Mouse (Mus musculus): ENCODE results near the gene Rpia. TPM values are rescaled to one million over a fixed set of nuclear protein-coding genes. Genes with fewer than 3 reads are reported as not detected.

The Rpia gene
- polyA plus RNA-seq, 1 experiment from 2014 or later = 3.5 TPM

GRCm38 (mm10) chr6:70742833-70743232 is 49.2 kb downstream of the Rpia start:
- Histone ChIP-seq H3K4me2 (replicated peaks) (no peak overlapping the region), H3K36me3 (no peaks in the 10 kb centered on the region), H3K9ac (replicated peaks) (no peak overlapping the region), H3K4me1 (replicated peaks) (no peaks in the 10 kb centered on the region), H3K9me3 (no peaks in the 10 kb centered on the region), H3K27me3 (no peaks in the 10 kb centered on the region), H3K27ac (no peak overlapping the region), H3K4me3 (replicated peaks) (no peak overlapping the region)
- ATAC-seq = no peak
- WGBS = 85% methylated on average over 4 of the region's 4 CpGs

- no peak overlapping the region for H3K4me3 ChIP-seq (replicated peaks)
- H3K4me2 ChIP-seq (replicated peaks) = no peak overlapping the region
- no peak overlapping the region for H3K27ac ChIP-seq
- no peaks in the 10 kb centered on the region for H3K4me1 ChIP-seq (replicated peaks)
- no peak for ATAC-seq
- no peaks in the 10 kb centered on the region for H3K27me3 ChIP-seq
- no peak overlapping the region for H3K9ac ChIP-seq (replicated peaks)
- H3K36me3 ChIP-seq = no peaks in the 10 kb centered on the region
- no peaks in the 10 kb centered on the region for H3K9me3 ChIP-seq
Measured at GRCm38 (mm10) chr6:70740535-70740934, 51.5 kb downstream of the Rpia start.

DNA sequence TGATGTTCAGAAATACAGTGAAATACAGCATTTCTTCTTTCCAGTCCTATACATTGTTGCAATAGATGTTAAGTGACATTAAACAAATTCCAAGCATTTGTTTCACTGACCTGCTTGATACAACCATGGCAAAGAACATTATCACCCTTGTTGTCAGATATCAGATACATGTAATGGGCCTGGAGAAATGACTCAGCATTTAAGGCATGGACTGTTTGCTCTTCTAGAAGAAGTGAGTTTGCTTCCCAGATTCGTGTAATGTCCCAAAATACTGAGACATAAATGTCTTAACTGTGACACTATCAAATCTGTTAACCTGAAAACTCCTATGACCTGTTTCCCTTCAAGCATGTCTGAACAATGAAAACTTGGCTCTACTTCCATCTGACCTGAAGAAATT is 52.6 kb downstream of the Rpia start:
- H3K9me3 ChIP-seq = no peaks in the 10 kb centered on the region
- H3K27ac ChIP-seq = no peak overlapping the region
- no peak overlapping the region for H3K4me2 ChIP-seq (replicated peaks)
- 85% methylated on average over 1 of the region's 1 CpGs for WGBS
- ATAC-seq = no peak
- no peaks in the 10 kb centered on the region for H3K36me3 ChIP-seq
- no peak overlapping the region for H3K4me3 ChIP-seq (replicated peaks)
- H3K27me3 ChIP-seq = no peaks in the 10 kb centered on the region
- H3K4me1 ChIP-seq (replicated peaks) = no peaks in the 10 kb centered on the region
- no peak overlapping the region for H3K9ac ChIP-seq (replicated peaks)

DNA sequence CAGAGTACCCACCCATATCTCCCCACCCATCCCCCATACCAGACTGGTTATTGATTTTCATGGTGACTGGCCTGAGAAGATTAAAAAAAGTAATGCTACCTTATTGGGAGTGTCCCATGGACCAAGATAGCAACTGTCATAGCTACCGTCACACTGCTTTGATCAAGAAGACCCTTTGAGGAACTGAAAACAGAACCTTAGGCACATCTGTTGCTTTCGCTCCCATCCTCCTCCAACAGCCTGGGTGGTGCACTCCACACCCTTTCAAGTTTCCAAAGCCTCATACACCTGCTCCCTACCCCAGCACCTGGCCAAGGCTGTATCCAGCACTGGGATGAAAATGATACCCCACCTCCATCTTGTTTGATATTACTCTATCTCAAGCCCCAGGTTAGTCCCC is 56.5 kb downstream of the Rpia start:
- 91% methylated on average over 2 of the region's 2 CpGs for WGBS
- no peak overlapping the region for H3K4me2 ChIP-seq (replicated peaks)
- no peak overlapping the region for H3K27ac ChIP-seq

GRCm38 (mm10) chr6:70730828-70731227 is 61.2 kb downstream of the Rpia start:
- no peaks in the 10 kb centered on the region for H3K4me1 ChIP-seq (replicated peaks)
- no peak for ATAC-seq
- no peak overlapping the region for H3K4me3 ChIP-seq (replicated peaks)
- no peak overlapping the region for H3K27ac ChIP-seq
- H3K4me2 ChIP-seq (replicated peaks) = no peak overlapping the region
- H3K9me3 ChIP-seq = no peaks in the 10 kb centered on the region
- no peak overlapping the region for H3K9ac ChIP-seq (replicated peaks)
- H3K27me3 ChIP-seq = no peaks in the 10 kb centered on the region
- H3K36me3 ChIP-seq = no peaks in the 10 kb centered on the region

More for the DNA sequence above, 56.5 kb downstream of the Rpia start:
- Histone ChIP-seq H3K9ac (replicated peaks) (no peak overlapping the region), H3K9me3 (no peaks in the 10 kb centered on the region), H3K36me3 (no peaks in the 10 kb centered on the region), H3K4me1 (replicated peaks) (no peaks in the 10 kb centered on the region), H3K4me3 (replicated peaks) (no peak overlapping the region), H3K27me3 (no peaks in the 10 kb centered on the region)
- no peak for ATAC-seq

GRCm38 (mm10) chr6:70729125-70729524 is 62.9 kb downstream of the Rpia start:
- Histone ChIP-seq H3K4me1 (replicated peaks) (no peaks in the 10 kb centered on the region), H3K27me3 (no peaks in the 10 kb centered on the region), H3K27ac (no peak overlapping the region), H3K4me3 (replicated peaks) (no peak overlapping the region), H3K9ac (replicated peaks) (no peak overlapping the region), H3K4me2 (replicated peaks) (no peak overlapping the region), H3K36me3 (no peaks in the 10 kb centered on the region), H3K9me3 (no peaks in the 10 kb centered on the region)
- WGBS = 100% methylated on average over 1 of the region's 1 CpGs
- no peak for ATAC-seq

DNA sequence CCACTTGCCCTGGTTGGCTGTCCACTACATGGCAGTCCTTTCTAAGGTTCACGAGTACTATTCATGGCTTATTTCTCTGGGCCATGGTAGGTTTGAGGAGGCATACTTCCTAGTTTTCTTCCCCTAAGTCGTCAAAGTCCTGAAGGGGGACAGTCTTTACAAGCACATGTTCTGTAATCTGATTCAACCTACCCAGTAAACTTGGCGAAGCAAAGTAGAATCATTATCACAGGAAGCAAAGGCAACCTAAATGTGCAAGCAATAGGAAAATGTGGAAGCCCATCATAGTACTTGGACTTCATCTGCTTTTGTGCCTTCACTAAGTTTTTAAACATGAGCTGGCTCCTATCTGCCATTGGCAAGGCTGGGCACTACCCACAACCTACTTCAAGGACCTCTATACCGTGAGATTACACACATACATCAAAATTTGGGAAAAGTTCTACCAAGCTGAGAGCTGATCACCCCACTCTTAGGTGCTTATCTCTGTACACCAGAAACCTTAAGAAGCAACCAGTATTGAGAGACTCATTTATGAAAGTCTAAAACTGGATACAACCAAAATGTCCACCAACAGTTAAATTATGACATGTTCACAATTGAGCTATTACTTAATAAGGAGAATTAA is 64.8 kb downstream of the Rpia start:
- no peak for ATAC-seq
- H3K36me3 ChIP-seq = no peaks in the 10 kb centered on the region
- no peak overlapping the region for H3K27ac ChIP-seq
- H3K9ac ChIP-seq (replicated peaks) = no peak overlapping the region
- H3K4me3 ChIP-seq (replicated peaks) = no peak overlapping the region
- 82% methylated on average over 4 of the region's 4 CpGs for WGBS
- H3K4me2 ChIP-seq (replicated peaks) = no peak overlapping the region
- no peaks in the 10 kb centered on the region for H3K27me3 ChIP-seq
- no peaks in the 10 kb centered on the region for H3K9me3 ChIP-seq
- no peaks in the 10 kb centered on the region for H3K4me1 ChIP-seq (replicated peaks)

GRCm38 (mm10) chr6:70725639-70726038 is 66.4 kb downstream of the Rpia start:
- no peak overlapping the region for H3K27ac ChIP-seq
- H3K36me3 ChIP-seq = no peaks in the 10 kb centered on the region
- no peaks in the 10 kb centered on the region for H3K27me3 ChIP-seq
- H3K4me3 ChIP-seq (replicated peaks) = no peak overlapping the region
- no peaks in the 10 kb centered on the region for H3K9me3 ChIP-seq
- no peak overlapping the region for H3K4me2 ChIP-seq (replicated peaks)
- no peak overlapping the region for H3K9ac ChIP-seq (replicated peaks)
- ATAC-seq = no peak
- WGBS = 67% methylated on average over 2 of the region's 2 CpGs
- H3K4me1 ChIP-seq (replicated peaks) = no peaks in the 10 kb centered on the region

DNA sequence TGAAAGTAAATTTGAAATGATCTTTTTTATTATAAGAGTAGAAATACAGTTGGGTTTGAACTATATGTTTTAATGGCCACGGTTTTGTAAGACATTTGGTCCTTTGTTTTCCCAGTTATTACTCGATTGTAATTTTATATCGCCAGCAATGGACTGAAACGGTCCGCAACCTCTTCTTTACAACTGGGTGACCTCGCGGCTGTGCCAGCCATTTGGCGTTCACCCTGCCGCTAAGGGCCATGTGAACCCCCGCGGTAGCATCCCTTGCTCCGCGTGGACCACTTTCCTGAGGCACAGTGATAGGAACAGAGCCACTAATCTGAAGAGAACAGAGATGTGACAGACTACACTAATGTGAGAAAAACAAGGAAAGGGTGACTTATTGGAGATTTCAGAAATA is 67.3 kb downstream of the Rpia start:
- Histone ChIP-seq H3K27me3 (no peaks in the 10 kb centered on the region), H3K4me2 (replicated peaks) (no peak overlapping the region), H3K4me1 (replicated peaks) (no peaks in the 10 kb centered on the region), H3K4me3 (replicated peaks) (no peak overlapping the region), H3K27ac (no peak overlapping the region), H3K9me3 (no peaks in the 10 kb centered on the region), H3K9ac (replicated peaks) (no peak overlapping the region), H3K36me3 (no peaks in the 10 kb centered on the region)
- ATAC-seq = no peak
- 94% methylated on average over 13 of the region's 13 CpGs for WGBS

DNA sequence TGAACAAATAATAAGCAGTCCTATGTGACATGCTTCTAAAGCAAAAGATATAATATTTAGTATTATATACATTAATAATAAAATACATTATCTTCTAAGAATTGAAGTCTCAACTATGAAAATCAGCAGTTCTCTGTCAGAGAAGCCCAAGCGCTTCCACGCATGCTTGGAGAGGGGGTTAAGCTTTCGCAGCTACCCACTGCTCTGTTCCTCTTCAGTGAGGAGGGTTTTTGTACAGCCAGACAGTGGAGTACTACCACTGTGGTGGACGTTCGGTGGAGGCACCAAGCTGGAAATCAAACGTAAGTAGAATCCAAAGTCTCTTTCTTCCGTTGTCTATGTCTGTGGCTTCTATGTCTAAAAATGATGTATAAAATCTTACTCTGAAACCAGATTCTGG is 69.7 kb downstream of the Rpia start:
- no peak overlapping the region for H3K4me2 ChIP-seq (replicated peaks)
- H3K9me3 ChIP-seq = no peaks in the 10 kb centered on the region
- H3K4me3 ChIP-seq (replicated peaks) = no peak overlapping the region
- no peak overlapping the region for H3K27ac ChIP-seq
- no peaks in the 10 kb centered on the region for H3K27me3 ChIP-seq
- WGBS = 89% methylated on average over 7 of the region's 7 CpGs
- ATAC-seq = no peak
- H3K4me1 ChIP-seq (replicated peaks) = no peaks in the 10 kb centered on the region
- H3K9ac ChIP-seq (replicated peaks) = no peak overlapping the region
- no peaks in the 10 kb centered on the region for H3K36me3 ChIP-seq

- H3K4me2 ChIP-seq (replicated peaks) = no peak overlapping the region
- ATAC-seq = no peak
- H3K27me3 ChIP-seq = no peaks in the 10 kb centered on the region
Measured at GRCm38 (mm10) chr6:70718760-70719159, 73.3 kb downstream of the Rpia start.

DNA sequence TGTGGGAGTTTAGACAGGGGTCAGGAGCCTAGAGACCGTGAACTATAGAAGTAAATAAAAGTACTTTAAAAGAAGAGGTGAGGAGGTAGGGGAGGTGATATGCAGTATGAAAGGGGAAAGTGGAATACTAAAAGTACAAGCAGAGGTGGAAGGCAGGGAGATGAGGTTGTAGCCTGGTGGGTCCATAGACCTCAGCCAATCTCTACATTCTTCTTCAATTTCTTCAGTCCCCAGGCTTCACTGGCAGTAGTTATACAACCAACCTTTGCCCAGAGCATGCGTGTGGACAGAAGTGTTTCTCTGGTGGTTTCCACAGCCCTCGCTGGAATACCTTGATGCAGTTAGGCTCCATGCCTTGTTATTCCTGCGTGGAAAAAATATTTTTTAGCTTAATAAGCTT is 73.9 kb downstream of the Rpia start:
- H3K9ac ChIP-seq (replicated peaks) = no peak overlapping the region
- H3K27me3 ChIP-seq = no peaks in the 10 kb centered on the region
- ATAC-seq = no peak
- 87% methylated on average over 4 of the region's 4 CpGs for WGBS
- no peak overlapping the region for H3K4me3 ChIP-seq (replicated peaks)
- H3K4me1 ChIP-seq (replicated peaks) = no peaks in the 10 kb centered on the region
- H3K36me3 ChIP-seq = no peaks in the 10 kb centered on the region
- no peaks in the 10 kb centered on the region for H3K9me3 ChIP-seq
- no peak overlapping the region for H3K27ac ChIP-seq
- no peak overlapping the region for H3K4me2 ChIP-seq (replicated peaks)

More at GRCm38 (mm10) chr6:70718760-70719159, 73.3 kb downstream of the Rpia start:
- Histone ChIP-seq H3K9ac (replicated peaks) (no peak overlapping the region), H3K36me3 (no peaks in the 10 kb centered on the region), H3K27ac (no peak overlapping the region), H3K9me3 (no peaks in the 10 kb centered on the region), H3K4me3 (replicated peaks) (no peak overlapping the region), H3K4me1 (replicated peaks) (no peaks in the 10 kb centered on the region)
- 66% methylated on average over 2 of the region's 2 CpGs for WGBS

GRCm38 (mm10) chr6:70716701-70717393 is 75.2 kb downstream of the Rpia start:
- Histone ChIP-seq H3K27me3 (no peaks in the 10 kb centered on the region), H3K9ac (replicated peaks) (no peak overlapping the region), H3K9me3 (no peaks in the 10 kb centered on the region), H3K27ac (no peak overlapping the region), H3K36me3 (no peaks in the 10 kb centered on the region), H3K4me2 (replicated peaks) (no peak overlapping the region), H3K4me3 (replicated peaks) (no peak overlapping the region), H3K4me1 (replicated peaks) (no peaks in the 10 kb centered on the region)
- WGBS = 81% methylated on average over 12 of the region's 12 CpGs
- no peak for ATAC-seq
